Mouse (Mus musculus) lung, embryonic 14.5 days (tissue): ENCODE results near the gene Gprin3. TPM values are rescaled to one million over a fixed set of nuclear protein-coding genes. Genes with fewer than 3 reads are reported as not detected.

ENCODE experiments used
- ATAC-seq: fragments of 200-750 bp; cut with Nextera tagmentation; 2 replicates; pipeline ENCODE4 v1.8.0; 2017; ENCODE audit warnings: mild to moderate bottlenecking, moderate TSS enrichment, moderate library complexity; ENCODE audit not compliant: insufficient read depth
- DNase-seq: peaks from one replicate; pipeline ENCODE4 v3.0.0-alpha.2; 2015
- H3K27ac ChIP-seq: fragments of 300-500 bp; sonication (generic); 2 replicates; pipeline ENCODE4 v1.5.1; 2014; ENCODE audit warnings: low read depth, mild to moderate bottlenecking, moderate library complexity
- H3K27me3 ChIP-seq: fragments of 300-500 bp; sonication (generic); 2 replicates; pipeline ENCODE4 v1.6.1; 2014; ENCODE audit warnings: low read length, control low read depth; ENCODE audit not compliant: insufficient read depth
- H3K36me3 ChIP-seq: fragments of 300-500 bp; sonication (generic); 2 replicates; pipeline ENCODE4 v1.6.1; 2014; ENCODE audit warnings: control low read depth; ENCODE audit not compliant: insufficient read depth
- H3K4me1 ChIP-seq: fragments of 300-500 bp; sonication (generic); 2 replicates; pipeline ENCODE4 v1.6.1; 2014; ENCODE audit warnings: antibody characterized with exemption, control low read depth; ENCODE audit not compliant: insufficient read depth
- H3K4me2 ChIP-seq: fragments of 300-500 bp; sonication (generic); 2 replicates; pipeline ENCODE4 v1.6.1; 2014; ENCODE audit warnings: mild to moderate bottlenecking
- H3K4me3 ChIP-seq: fragments of 300-500 bp; sonication (generic); 2 replicates; pipeline ENCODE4 v1.5.1; 2014; ENCODE audit warnings: low read depth, low read length
- H3K9ac ChIP-seq: fragments of 300-500 bp; sonication (generic); 2 replicates; pipeline ENCODE4 v1.6.1; 2014
- H3K9me3 ChIP-seq: fragments of 300-500 bp; sonication (generic); 2 replicates; pipeline ENCODE4 v1.6.1; 2016; ENCODE audit warnings: low read depth, low read length, control low read depth
- CTCF ChIP-seq: IDR thresholded peaks from 2 replicates; pipeline ENCODE4 v1.5.1; 2016; ENCODE audit warnings: antibody characterized with exemption, low read depth
- WGBS: fragments of 180-500 bp; shearing (Covaris S2); extraction: QIAGEN DNeasy Blood & Tissue Kit; methylation state at CpG from one replicate; pipeline ENCODE4 v1.1.7; 2014; 5-methylcytosine and 5-hydroxymethylcytosine counted together
- polyA plus RNA-seq: library from polyadenylated mRNA; unstranded; fragments of >200 nt; fragmentation: Nextera tagmentation; extraction: Ambion mirVana; gene quantifications from 2 replicates; pipeline ENCODE4 v1.2.1, GENCODE M21; 2014

Gprin3 gene
- polyA plus RNA-seq, 1 experiment from 2014 or later, result 7.1 TPM

- TF ChIP-seq CTCF, result no peak
- WGBS, result 51% methylated on average over 10 of the region's 10 CpGs
- Histone ChIP-seq H3K4me3 (peak overlapping the region; percentile 45), H3K4me1 (no peaks in the 10 kb centered on the region), H3K36me3 (no peaks in the 10 kb centered on the region), H3K9me3 (no peaks in the 10 kb centered on the region), H3K27ac (peak overlapping the region; percentile 81), H3K27me3 (no peaks in the 10 kb centered on the region), H3K9ac (peak overlapping the region; percentile 56; the same call in 1 of the 2 replicates), H3K4me2 (peak overlapping the region; percentile 73)
- ATAC-seq (no peak), DNase-seq (peak; percentile 19)
These were observed 988 bp downstream of the Gprin3 start for GRCm38 (mm10) chr6:59424871-59425740.

- DNase-seq (no peak), ATAC-seq (no peak)
- Histone ChIP-seq H3K4me3 (no peak overlapping the region), H3K9ac (no peak overlapping the region), H3K36me3 (no peaks in the 10 kb centered on the region), H3K4me1 (no peaks in the 10 kb centered on the region), H3K27ac (no peak overlapping the region), H3K9me3 (no peaks in the 10 kb centered on the region), H3K4me2 (no peak overlapping the region), H3K27me3 (no peaks in the 10 kb centered on the region)
- TF ChIP-seq CTCF, result no peak
- WGBS, result 45% methylated on average over 1 of the region's 1 CpGs
These were observed 2.3 kb downstream of the Gprin3 start for GRCm38 (mm10) chr6:59423836-59424235.

GRCm38 (mm10) chr6:59419264-59419663 lies 6.8 kb downstream of the Gprin3 start:
- H3K4me2 ChIP-seq, result no peak overlapping the region
- no peak overlapping the region for H3K9ac ChIP-seq
- H3K27me3 ChIP-seq, result no peaks in the 10 kb centered on the region
- TF ChIP-seq CTCF, result no peak
- ATAC-seq (no peak), DNase-seq (no peak)
- H3K27ac ChIP-seq, result no peak overlapping the region
- no peaks in the 10 kb centered on the region for H3K36me3 ChIP-seq
- no peak overlapping the region for H3K4me3 ChIP-seq
- no peaks in the 10 kb centered on the region for H3K9me3 ChIP-seq
- 49% methylated on average over 3 of the region's 3 CpGs for WGBS
- H3K4me1 ChIP-seq, result no peaks in the 10 kb centered on the region

GRCm38 (mm10) chr6:59418659-59419058 lies 7.4 kb downstream of the Gprin3 start:
- TF ChIP-seq CTCF, result no peak
- ATAC-seq (no peak), DNase-seq (no peak)
- Histone ChIP-seq H3K36me3 (no peaks in the 10 kb centered on the region), H3K27ac (no peak overlapping the region), H3K4me1 (no peaks in the 10 kb centered on the region), H3K9me3 (no peaks in the 10 kb centered on the region), H3K4me3 (no peak overlapping the region), H3K4me2 (no peak overlapping the region), H3K9ac (no peak overlapping the region), H3K27me3 (no peaks in the 10 kb centered on the region)
- WGBS, result 67% methylated on average over 2 of the region's 2 CpGs

GRCm38 (mm10) chr6:59414816-59415215 lies 11.3 kb downstream of the Gprin3 start:
- TF ChIP-seq CTCF, result no peak
- Histone ChIP-seq H3K27me3 (no peaks in the 10 kb centered on the region), H3K9ac (no peak overlapping the region), H3K36me3 (no peaks in the 10 kb centered on the region), H3K9me3 (no peaks in the 10 kb centered on the region), H3K27ac (no peak overlapping the region), H3K4me2 (no peak overlapping the region), H3K4me1 (no peaks in the 10 kb centered on the region), H3K4me3 (no peak overlapping the region)
- ATAC-seq, result no peak
- 81% methylated on average over 6 of the region's 6 CpGs for WGBS
- DNase-seq, result no peak

- no peak for TF ChIP-seq CTCF
- ATAC-seq (peak; percentile 46), DNase-seq (peak; percentile 76)
- Histone ChIP-seq H3K4me2 (peak overlapping the region; percentile 20), H3K4me3 (no peak overlapping the region), H3K27ac (peak overlapping the region; percentile 54), H3K9ac (no peak overlapping the region), H3K9me3 (no peaks in the 10 kb centered on the region), H3K36me3 (no peaks in the 10 kb centered on the region), H3K4me1 (no peaks in the 10 kb centered on the region; the same call in 1 of the 2 replicates), H3K27me3 (no peaks in the 10 kb centered on the region)
- WGBS, result 27% methylated on average over 13 of the region's 13 CpGs
These were observed 13.4 kb downstream of the Gprin3 start for GRCm38 (mm10) chr6:59412417-59413346.
